Mouse (Mus musculus): ENCODE results near the gene Gm13287.
"Not testable (repeated sequence)": the region's sequence is repeated elsewhere in the genome, so short reads cannot be mapped to it uniquely, and the experiment has no call there.

GRCm38 (mm10) chr4:88797097-88797496 is 6.0 kb upstream of the Gm13287 start, which contains the start of gene Gm13279:
- TF ChIP-seq POLR2A (IDR thresholded peaks at IDR 0.05; ENCODE audit: low read depth, low read length); CTCF (conservative IDR thresholded peaks at IDR 0.05; ENCODE audit: insufficient read depth, insufficient read length, low read depth, low read length): not testable (repeated sequence)

Data from kidney, adult 2 months (tissue).